Mouse (Mus musculus): ENCODE measurements at regions not wholly inside any gene's neighbourhood (a gene's known extent, or its start where the extent isn't known, plus 50 kb on each side); places are given as distances from the start of the nearest gene placed in this dataset.

- H3K4me2 ChIP-seq (replicated peaks; ENCODE audit: low read depth, low read length), result no peak overlapping the region
- no peak overlapping the region for H3K9ac ChIP-seq (replicated peaks; ENCODE audit: low read length)
- H3K4me3 ChIP-seq (ENCODE audit: low read length), result no peak overlapping the region
- WGBS, result 84% methylated on average over 1 of the region's 1 CpGs
- no peak for ATAC-seq (ENCODE audit: low FRiP score, low TSS enrichment)
- H3K36me3 ChIP-seq (ENCODE audit: insufficient read depth, low read length), result no peaks in the 10 kb centered on the region
- H3K27ac ChIP-seq (ENCODE audit: low read length), result no peak overlapping the region
- H3K9me3 ChIP-seq (ENCODE audit: low read length), result no peaks in the 10 kb centered on the region
- no peaks in the 10 kb centered on the region for H3K4me1 ChIP-seq (ENCODE audit: insufficient read depth, low read length)
- no peaks in the 10 kb centered on the region for H3K27me3 ChIP-seq (ENCODE audit: insufficient read depth, low read length)
Measured at GRCm38 (mm10) chr2:81190831-81191230, 573.8 kb downstream of the Nup35 start.

- Histone ChIP-seq H3K27me3 (ENCODE audit: insufficient read depth, low read length) (no peaks in the 10 kb centered on the region), H3K4me2 (replicated peaks; ENCODE audit: low read depth, low read length) (no peak overlapping the region), H3K9ac (replicated peaks; ENCODE audit: low read length) (no peak overlapping the region), H3K9me3 (ENCODE audit: low read length) (no peaks in the 10 kb centered on the region), H3K27ac (ENCODE audit: low read length) (no peak overlapping the region), H3K4me1 (ENCODE audit: insufficient read depth, low read length) (no peaks in the 10 kb centered on the region), H3K36me3 (ENCODE audit: insufficient read depth, low read length) (no peaks in the 10 kb centered on the region), H3K4me3 (ENCODE audit: low read length) (no peak overlapping the region)
- no peak for ATAC-seq (ENCODE audit: low FRiP score, low TSS enrichment)
Measured at GRCm38 (mm10) chr2:81200541-81200940, 583.5 kb downstream of the Nup35 start.
